Mouse (Mus musculus): ENCODE data around the gene Tmem259.

DNA sequence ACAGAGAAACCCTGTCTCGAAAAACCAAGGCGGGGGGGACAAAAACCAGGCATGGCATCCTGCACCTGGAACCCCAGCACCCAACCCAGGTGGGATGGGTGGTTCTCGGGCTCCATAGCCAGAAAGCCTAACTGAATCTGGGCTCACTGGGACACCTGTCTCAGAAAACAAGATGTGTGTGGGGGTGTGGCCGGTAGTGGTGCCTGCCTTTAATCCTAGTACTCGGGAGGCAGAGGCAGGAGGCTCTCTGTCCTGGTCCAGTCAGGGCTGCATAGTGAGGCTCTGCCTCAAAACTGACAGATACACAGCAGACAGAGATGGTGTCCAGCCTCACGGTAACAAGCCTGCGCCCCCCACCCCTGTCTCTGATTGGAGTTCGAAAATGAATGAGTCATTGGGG is 38.7 kb upstream of the Tmem259 start:
- no peak for TF ChIP-seq CTCF (IDR thresholded peaks at IDR 0.05; ENCODE audit: control insufficient read depth, insufficient read depth, insufficient read length)
- TF ChIP-seq MYOG (IDR thresholded peaks at IDR 0.05; ENCODE audit: control insufficient read depth, extremely low read depth, insufficient read length): no peak
- TF ChIP-seq USF1 (IDR thresholded peaks at IDR 0.05; ENCODE audit: low read depth): no peak

Measured in C2C12 (cell line).